Mouse (Mus musculus) kidney, embryonic 16.5 days (tissue): ENCODE measurements around the gene Tinf2. TPM values are rescaled to one million over a fixed set of nuclear protein-coding genes. Genes with fewer than 3 reads are reported as not detected.

Experiments used
- ATAC-seq: fragments of 200-750 bp; cut with Nextera tagmentation; 2 replicates; pipeline ENCODE4 v1.8.0; 2017; ENCODE audit warnings: moderate TSS enrichment; ENCODE audit not compliant: low FRiP score, low TSS enrichment
- H3K27ac ChIP-seq: fragments of 300-500 bp; sonication (generic); 2 replicates; pipeline ENCODE4 v1.5.1; 2014; ENCODE audit warnings: low read length
- H3K27me3 ChIP-seq: fragments of 300-500 bp; sonication (generic); 2 replicates; pipeline ENCODE4 v1.6.1; 2014; ENCODE audit warnings: low read length, control low read depth, mixed read lengths; ENCODE audit not compliant: insufficient read depth
- H3K36me3 ChIP-seq: fragments of 300-500 bp; sonication (generic); 2 replicates; pipeline ENCODE4 v1.6.1; 2014; ENCODE audit warnings: low read length, control low read depth, mixed read lengths; ENCODE audit not compliant: insufficient read depth
- H3K4me1 ChIP-seq: fragments of 300-500 bp; sonication (generic); 2 replicates; pipeline ENCODE4 v1.6.1; 2014; ENCODE audit warnings: low read length, control low read depth, mixed read lengths; ENCODE audit not compliant: insufficient read depth
- H3K4me2 ChIP-seq: fragments of 300-500 bp; sonication (generic); replicated peaks from 2 replicates; pipeline ENCODE4 v1.6.1; 2014; ENCODE audit warnings: low read depth, low read length
- H3K4me3 ChIP-seq: fragments of 300-500 bp; sonication (generic); 2 replicates; pipeline ENCODE4 v1.5.1; 2014; ENCODE audit warnings: mild to moderate bottlenecking, low read length
- H3K9ac ChIP-seq: fragments of 300-500 bp; sonication (generic); replicated peaks from 2 replicates; pipeline ENCODE4 v1.6.1; 2014; ENCODE audit warnings: low read length
- H3K9me3 ChIP-seq: fragments of 300-500 bp; sonication (generic); 2 replicates; pipeline ENCODE4 v1.6.1; 2016; ENCODE audit warnings: low read length, control low read depth
- WGBS: fragments of 180-500 bp; shearing (Covaris S2); extraction: QIAGEN DNeasy Blood & Tissue Kit; methylation state at CpG from one replicate; pipeline ENCODE4 v1.1.7; 2014; 5-methylcytosine and 5-hydroxymethylcytosine counted together
- polyA plus RNA-seq: library from polyadenylated mRNA; unstranded; fragments of >200 nt; fragmentation: Nextera tagmentation; extraction: Ambion mirVana; gene quantifications from 2 replicates; pipeline ENCODE4 v1.2.1, GENCODE M21; 2015

Tinf2 gene
- polyA plus RNA-seq, 1 experiment from 2014 or later = 43.9 TPM

GRCm38 (mm10) chr14:55709509-55709908 is 27.9 kb upstream of the Tinf2 start:
- no peaks in the 10 kb centered on the region for H3K36me3 ChIP-seq
- peaks cover 6% of the 10 kb centered on the region; the same call in 1 of the 2 replicates for H3K4me1 ChIP-seq
- H3K4me3 ChIP-seq = no peak overlapping the region
- ATAC-seq = no peak
- H3K9ac ChIP-seq = no peak overlapping the region
- H3K4me2 ChIP-seq = no peak overlapping the region
- 89% methylated on average over 4 of the region's 4 CpGs for WGBS
- no peak overlapping the region for H3K27ac ChIP-seq
- H3K9me3 ChIP-seq = no peaks in the 10 kb centered on the region
- peaks cover 15% of the 10 kb centered on the region for H3K27me3 ChIP-seq

GRCm38 (mm10) chr14:55707397-55707796 is 25.8 kb upstream of the Tinf2 start:
- Histone ChIP-seq H3K9ac (no peak overlapping the region), H3K27me3 (peaks cover 4% of the 10 kb centered on the region), H3K9me3 (no peaks in the 10 kb centered on the region), H3K4me3 (no peak overlapping the region), H3K4me2 (no peak overlapping the region), H3K4me1 (peaks cover 6% of the 10 kb centered on the region; the same call in 1 of the 2 replicates), H3K36me3 (no peaks in the 10 kb centered on the region), H3K27ac (no peak overlapping the region)
- no peak for ATAC-seq
- WGBS = 85% methylated on average over 5 of the region's 5 CpGs

- peaks cover 6% of the 10 kb centered on the region; the same call in 1 of the 2 replicates for H3K4me1 ChIP-seq
- H3K27ac ChIP-seq = no peak overlapping the region
- no peak overlapping the region for H3K9ac ChIP-seq
- no peaks in the 10 kb centered on the region for H3K36me3 ChIP-seq
- H3K27me3 ChIP-seq = no peaks in the 10 kb centered on the region
- no peak overlapping the region for H3K4me3 ChIP-seq
- H3K4me2 ChIP-seq = no peak overlapping the region
- 90% methylated on average over 8 of the region's 8 CpGs for WGBS
- ATAC-seq = no peak
- no peaks in the 10 kb centered on the region for H3K9me3 ChIP-seq
Observed at GRCm38 (mm10) chr14:55706051-55706600, 24.5 kb upstream of the Tinf2 start.

- ATAC-seq = no peak
- H3K27ac ChIP-seq = no peak overlapping the region
- no peak overlapping the region for H3K4me2 ChIP-seq
- no peaks in the 10 kb centered on the region for H3K9me3 ChIP-seq
- 36% methylated on average over 6 of the region's 6 CpGs for WGBS
- no peak overlapping the region for H3K9ac ChIP-seq
- H3K27me3 ChIP-seq = no peaks in the 10 kb centered on the region
- peaks cover 16% of the 10 kb centered on the region; the same call in 1 of the 2 replicates for H3K4me1 ChIP-seq
- no peak overlapping the region for H3K4me3 ChIP-seq
- H3K36me3 ChIP-seq = no peaks in the 10 kb centered on the region
Observed at GRCm38 (mm10) chr14:55702761-55703160, 21.1 kb upstream of the Tinf2 start.

- WGBS = 30% methylated on average over 9 of the region's 9 CpGs
Observed at GRCm38 (mm10) chr14:55701131-55701530, 19.5 kb upstream of the Tinf2 start.

GRCm38 (mm10) chr14:55697226-55697625 is 15.6 kb upstream of the Tinf2 start:
- no peak overlapping the region for H3K9ac ChIP-seq
- no peak for ATAC-seq

More at GRCm38 (mm10) chr14:55701131-55701530, 19.5 kb upstream of the Tinf2 start:
- Histone ChIP-seq H3K27me3 (no peaks in the 10 kb centered on the region), H3K27ac (no peak overlapping the region), H3K4me3 (no peak overlapping the region), H3K4me1 (peaks cover 16% of the 10 kb centered on the region; the same call in 1 of the 2 replicates), H3K9me3 (no peaks in the 10 kb centered on the region), H3K9ac (no peak overlapping the region), H3K4me2 (no peak overlapping the region), H3K36me3 (no peaks in the 10 kb centered on the region)
- ATAC-seq = peak; percentile 71

GRCm38 (mm10) chr14:55689433-55689832 is 7.8 kb upstream of the Tinf2 start:
- no peak for ATAC-seq
- no peak overlapping the region for H3K27ac ChIP-seq
- H3K9ac ChIP-seq = no peak overlapping the region
- no peaks in the 10 kb centered on the region for H3K9me3 ChIP-seq
- no peaks in the 10 kb centered on the region for H3K27me3 ChIP-seq
- H3K36me3 ChIP-seq = no peaks in the 10 kb centered on the region
- H3K4me1 ChIP-seq = no peaks in the 10 kb centered on the region
- H3K4me3 ChIP-seq = no peak overlapping the region
- WGBS = 50% methylated on average over 10 of the region's 10 CpGs
- H3K4me2 ChIP-seq = no peak overlapping the region

More at GRCm38 (mm10) chr14:55697226-55697625, 15.6 kb upstream of the Tinf2 start:
- Histone ChIP-seq H3K36me3 (no peaks in the 10 kb centered on the region), H3K4me3 (no peak overlapping the region), H3K9me3 (no peaks in the 10 kb centered on the region), H3K27ac (no peak overlapping the region), H3K27me3 (no peaks in the 10 kb centered on the region), H3K4me2 (no peak overlapping the region), H3K4me1 (peaks cover 10% of the 10 kb centered on the region; the same call in 1 of the 2 replicates)
- WGBS = 82% methylated on average over 4 of the region's 4 CpGs

GRCm38 (mm10) chr14:55682118-55682493 is 486 bp upstream of the Tinf2 start:
- 14% methylated on average over 3 of the region's 3 CpGs for WGBS
- Histone ChIP-seq H3K9me3 (no peaks in the 10 kb centered on the region), H3K4me1 (peaks cover 12% of the 10 kb centered on the region; the same call in 1 of the 2 replicates), H3K27ac (peak overlapping the region; percentile 90; the same call in 1 of the 2 replicates), H3K27me3 (no peaks in the 10 kb centered on the region), H3K4me3 (peak overlapping the region; percentile 70), H3K4me2 (peak overlapping the region; percentile 78), H3K9ac (peak overlapping the region; percentile 83), H3K36me3 (peaks cover 31% of the 10 kb centered on the region)
- peak; percentile 16 for ATAC-seq

GRCm38 (mm10) chr14:55677615-55678014 is 4.0 kb downstream of the Tinf2 start:
- peaks cover 16% of the 10 kb centered on the region for H3K4me1 ChIP-seq
- H3K4me2 ChIP-seq = no peak overlapping the region
- H3K9me3 ChIP-seq = no peaks in the 10 kb centered on the region
- no peak overlapping the region for H3K4me3 ChIP-seq
- 90% methylated on average over 4 of the region's 4 CpGs for WGBS
- no peak for ATAC-seq
- no peak overlapping the region for H3K9ac ChIP-seq
- peaks cover 51% of the 10 kb centered on the region for H3K36me3 ChIP-seq
- no peak overlapping the region for H3K27ac ChIP-seq
- H3K27me3 ChIP-seq = no peaks in the 10 kb centered on the region

- no peak for ATAC-seq
- H3K4me1 ChIP-seq = peaks cover 15% of the 10 kb centered on the region
- 77% methylated on average over 7 of the region's 7 CpGs for WGBS
- peak overlapping the region; percentile 94 for H3K4me3 ChIP-seq
- peak overlapping the region; percentile 74 for H3K4me2 ChIP-seq
- peak overlapping the region; percentile 13; the same call in 1 of the 2 replicates for H3K27ac ChIP-seq
- peaks cover 32% of the 10 kb centered on the region for H3K36me3 ChIP-seq
- no peaks in the 10 kb centered on the region for H3K9me3 ChIP-seq
- H3K27me3 ChIP-seq = no peaks in the 10 kb centered on the region
- peak overlapping the region; percentile 61 for H3K9ac ChIP-seq
Observed at GRCm38 (mm10) chr14:55672741-55673060, 8.9 kb downstream of the Tinf2 start.
